Mouse (Mus musculus) liver, embryonic 14.5 days (tissue): ENCODE measurements around the gene Kcnq1.

ENCODE experiments used
- CTCF ChIP-seq: IDR thresholded peaks from 2 replicates; pipeline ENCODE4 v1.5.1; 2016; ENCODE audit warnings: antibody characterized with exemption, low read depth, control low read depth
- EP300 ChIP-seq: IDR thresholded peaks from 2 replicates; pipeline ENCODE4 v1.6.1; 2016; ENCODE audit warnings: antibody characterized with exemption, low read depth

GRCm38 (mm10) chr7:143154458-143154871 is 48.3 kb downstream of the Kcnq1 start:
- no peak for TF ChIP-seq CTCF
- no peak for TF ChIP-seq EP300
